Mouse (Mus musculus) intestine, postnatal 0 days (tissue): Measurements from ENCODE around the gene Tex36. TPM values are rescaled to one million over a fixed set of nuclear protein-coding genes. Genes with fewer than 3 reads are reported as not detected.

Experiments used
- ATAC-seq: fragments of 200-750 bp; cut with Nextera tagmentation; 2 replicates; pipeline ENCODE4 v1.8.0; 2017; ENCODE audit warnings: mild to moderate bottlenecking, moderate TSS enrichment, moderate library complexity
- H3K27ac ChIP-seq: fragments of 300-500 bp; sonication (generic); 2 replicates; pipeline ENCODE4 v1.5.1; 2014; ENCODE audit warnings: mild to moderate bottlenecking, low read depth, low read length, moderate library complexity
- H3K27me3 ChIP-seq: fragments of 300-500 bp; sonication (generic); replicated peaks from 2 replicates; pipeline ENCODE4 v1.6.1; 2014; ENCODE audit warnings: low read length, mixed read lengths; ENCODE audit not compliant: control insufficient read depth, insufficient read depth
- H3K36me3 ChIP-seq: fragments of 300-500 bp; sonication (generic); 2 replicates; pipeline ENCODE4 v1.6.1; 2014; ENCODE audit warnings: mild to moderate bottlenecking, moderate library complexity; ENCODE audit not compliant: control insufficient read depth, insufficient read depth
- H3K4me1 ChIP-seq: fragments of 300-500 bp; sonication (generic); replicated peaks from 2 replicates; pipeline ENCODE4 v1.6.1; 2014; ENCODE audit warnings: antibody characterized with exemption, low read length, mixed read lengths; ENCODE audit not compliant: control insufficient read depth, insufficient read depth
- H3K4me2 ChIP-seq: fragments of 300-500 bp; sonication (generic); replicated peaks from 2 replicates; pipeline ENCODE4 v1.6.1; 2014; ENCODE audit warnings: low read depth, mild to moderate bottlenecking, moderate library complexity
- H3K4me3 ChIP-seq: fragments of 300-500 bp; sonication (generic); 2 replicates; pipeline ENCODE4 v1.5.1; 2014; ENCODE audit warnings: low read depth, low read length
- H3K9ac ChIP-seq: fragments of 300-500 bp; sonication (generic); 2 replicates; pipeline ENCODE4 v1.6.1; 2014; ENCODE audit warnings: mild to moderate bottlenecking, low read depth, low read length
- H3K9me3 ChIP-seq: fragments of 300-500 bp; sonication (generic); 2 replicates; pipeline ENCODE4 v1.6.1; 2016; ENCODE audit warnings: mixed run types; ENCODE audit not compliant: control insufficient read depth
- CTCF ChIP-seq: sonication (generic); IDR thresholded peaks from 2 replicates; pipeline ENCODE4 v1.5.1; 2016; ENCODE audit warnings: low read depth, mild to moderate bottlenecking, control low read depth, antibody characterized with exemption, moderate library complexity
- WGBS: fragments of 180-500 bp; shearing (Covaris S2); extraction: QIAGEN DNeasy Blood & Tissue Kit; methylation state at CpG from one replicate; pipeline ENCODE4 v1.1.7; 2014; 5-methylcytosine and 5-hydroxymethylcytosine counted together
- polyA plus RNA-seq: library from polyadenylated mRNA; unstranded; fragments of >200 nt; fragmentation: Nextera tagmentation; extraction: Ambion mirVana; gene quantifications from 2 replicates; pipeline ENCODE4 v1.2.1, GENCODE M21; 2015

The Tex36 gene
- polyA plus RNA-seq, 1 experiment from 2014 or later: not detected

- Histone ChIP-seq H3K4me3 (no peak overlapping the region), H3K9ac (no peak overlapping the region), H3K27ac (no peak overlapping the region), H3K9me3 (no peaks in the 10 kb centered on the region), H3K27me3 (no peaks in the 10 kb centered on the region), H3K4me1 (no peaks in the 10 kb centered on the region), H3K36me3 (no peaks in the 10 kb centered on the region), H3K4me2 (no peak overlapping the region)
- TF ChIP-seq CTCF: peak; percentile 68
- ATAC-seq: no peak
- 65% methylated on average over 8 of the region's 8 CpGs for whole genome bisulfite sequencing
Observed at GRCm38 (mm10) chr7:133555786-133556492, 46.0 kb downstream of the Tex36 start.

GRCm38 (mm10) chr7:133552306-133552991 is 49.5 kb downstream of the Tex36 start:
- WGBS: 59% methylated on average over 7 of the region's 7 CpGs
- no peak for TF ChIP-seq CTCF
- Histone ChIP-seq H3K27ac (no peak overlapping the region), H3K4me1 (no peaks in the 10 kb centered on the region), H3K36me3 (no peaks in the 10 kb centered on the region), H3K27me3 (no peaks in the 10 kb centered on the region), H3K4me3 (no peak overlapping the region), H3K9me3 (no peaks in the 10 kb centered on the region), H3K4me2 (no peak overlapping the region), H3K9ac (no peak overlapping the region)
- ATAC-seq: no peak

GRCm38 (mm10) chr7:133551000-133551399 is 51.0 kb downstream of the Tex36 start:
- Histone ChIP-seq H3K36me3 (no peaks in the 10 kb centered on the region), H3K27ac (no peak overlapping the region), H3K27me3 (no peaks in the 10 kb centered on the region), H3K4me2 (no peak overlapping the region), H3K9ac (no peak overlapping the region), H3K9me3 (no peaks in the 10 kb centered on the region), H3K4me1 (no peaks in the 10 kb centered on the region), H3K4me3 (no peak overlapping the region)
- no peak for ATAC-seq
- 56% methylated on average over 2 of the region's 2 CpGs for WGBS
- TF ChIP-seq CTCF: no peak

- H3K4me3 ChIP-seq: no peak overlapping the region
- no peaks in the 10 kb centered on the region for H3K36me3 ChIP-seq
- H3K9ac ChIP-seq: no peak overlapping the region
- WGBS: 66% methylated on average over 4 of the region's 4 CpGs
- no peaks in the 10 kb centered on the region for H3K27me3 ChIP-seq
- no peak overlapping the region for H3K4me2 ChIP-seq
- no peaks in the 10 kb centered on the region for H3K9me3 ChIP-seq
- ATAC-seq: no peak
- TF ChIP-seq CTCF: no peak
- no peaks in the 10 kb centered on the region for H3K4me1 ChIP-seq
- H3K27ac ChIP-seq: no peak overlapping the region
Observed at GRCm38 (mm10) chr7:133548434-133548833, 53.5 kb downstream of the Tex36 start.

GRCm38 (mm10) chr7:133545631-133546030 is 56.3 kb downstream of the Tex36 start:
- no peak overlapping the region for H3K4me2 ChIP-seq
- 82% methylated on average over 3 of the region's 3 CpGs for WGBS
- H3K4me3 ChIP-seq: no peak overlapping the region
- ATAC-seq: no peak
- no peaks in the 10 kb centered on the region for H3K36me3 ChIP-seq
- no peaks in the 10 kb centered on the region for H3K27me3 ChIP-seq
- H3K27ac ChIP-seq: no peak overlapping the region
- H3K9ac ChIP-seq: no peak overlapping the region
- no peaks in the 10 kb centered on the region for H3K4me1 ChIP-seq
- H3K9me3 ChIP-seq: no peaks in the 10 kb centered on the region
- TF ChIP-seq CTCF: no peak

- ATAC-seq: no peak
- Histone ChIP-seq H3K4me1 (no peaks in the 10 kb centered on the region), H3K27me3 (no peaks in the 10 kb centered on the region), H3K9me3 (no peaks in the 10 kb centered on the region), H3K4me3 (no peak overlapping the region), H3K9ac (no peak overlapping the region), H3K4me2 (no peak overlapping the region), H3K27ac (no peak overlapping the region), H3K36me3 (no peaks in the 10 kb centered on the region)
- 63% methylated on average over 2 of the region's 2 CpGs for WGBS
- TF ChIP-seq CTCF: no peak
Observed at GRCm38 (mm10) chr7:133544966-133545365, 57.0 kb downstream of the Tex36 start.
